In the genomic region with DNA sequence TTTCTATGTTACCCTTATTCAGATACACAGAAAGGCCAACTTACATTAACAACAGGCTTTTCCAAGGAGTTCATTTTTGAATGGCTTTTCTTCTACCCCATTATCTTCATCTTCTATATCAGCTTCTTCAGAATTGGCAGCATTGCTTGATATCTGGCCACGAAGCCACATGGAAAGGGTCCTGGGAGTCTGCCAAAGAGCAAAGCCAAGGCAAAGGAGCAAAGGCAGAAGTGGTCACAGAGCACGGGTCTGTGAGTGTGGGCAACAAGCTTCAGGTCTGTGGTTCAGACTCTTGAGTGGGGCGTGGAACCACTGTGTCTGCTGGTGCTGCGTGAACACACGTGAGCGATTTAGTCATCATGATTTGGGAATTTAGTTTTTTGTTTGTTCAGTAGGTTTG, we compare ENCODE assay signal across 19 mouse cellular contexts.
DNase-seq lines count a peak whose midpoint lies in the region; TF ChIP-seq lines count a peak whose summit lies in the region.
"Had no signal": no experiment of that assay in that cellular context is flagged by ENCODE, and none has a peak within 500 bp of the region (broad histone marks: within the 10 kb centered on the region; RNA-seq: fewer than 3 reads in every experiment).

No protein-coding gene starts in this region.

- H3K36me3 ChIP-seq in heart, adult 2 months (ENCODE audit: control insufficient read depth, insufficient read depth, low read length) = no peaks in the 10 kb centered on the region
- H3K36me3 ChIP-seq in MEL (ENCODE audit: control insufficient read depth in 1 of 2, insufficient read depth in 2 of 2, low read length in 2 of 2) = peaks cover 11 to 23% of the 10 kb centered on the region in 2 experiments

- TF ChIP-seq EP300 in heart, adult 2 months (IDR thresholded peaks at IDR 0.05; ENCODE audit: insufficient read depth, low read depth, low read length) = no peak
- TF ChIP-seq EP300 in MEL (IDR thresholded peaks at IDR 0.05; ENCODE audit: low read depth in 1 of 2, low read length in 2 of 2) = peak; percentile 48 to 57; a peak in 2 of 4 replicates

- WGBS in heart, adult 2 months = 71% methylated on average over 6 of the region's 6 CpGs

- no peaks in the 10 kb centered on the region for H3K9me3 ChIP-seq in MEL (replicated peaks; ENCODE audit: insufficient read depth, low read length)
- H3K9me3 ChIP-seq: forebrain, embryonic 10.5 days; hindbrain, embryonic 10.5 days had no signal

- no peak overlapping the region for H3K4me3 ChIP-seq in heart, adult 2 months
- no peak overlapping the region for H3K4me3 ChIP-seq in MEL (ENCODE audit: control insufficient read depth in 1 of 2, insufficient read depth in 1 of 2, low read depth in 2 of 2, low read length in 2 of 2)
- H3K4me3 ChIP-seq: forebrain, embryonic 10.5 days; heart, embryonic 13.5 days; hindbrain, embryonic 10.5 days had no signal

- DNase-seq in heart, postnatal 10 days = peak; percentile 31 to 33
- no peak for DNase-seq in heart, adult 2 months
- peak; percentile 71 for DNase-seq in MEL (ENCODE audit: low read depth, low spot score)
- peak; percentile 69 to 74 for DNase-seq in cerebellum, adult 18-20 months
- DNase-seq in cerebellum, postnatal 25 days = peak; percentile 71 to 80
- DNase-seq in kidney, postnatal 4 days = no peak
- DNase-seq in gastrocnemius, postnatal 14 days = no peak
- DNase-seq in right cerebral cortex, postnatal 25 days = no peak
- DNase-seq: adrenal gland, adult 2 months; B cell, adult 2 months; gastrocnemius, postnatal 25 days; kidney, adult 2 months; kidney, postnatal 14 days; liver; liver, postnatal 0 days; thymus, postnatal 36 days had no signal

- no peak overlapping the region for H3K9ac ChIP-seq in heart, adult 2 months (ENCODE audit: low read depth, low read length)
- no peak overlapping the region for H3K9ac ChIP-seq in MEL (ENCODE audit: control insufficient read depth, low read depth, low read length, poor library complexity, severe bottlenecking)
- H3K9ac ChIP-seq: heart, embryonic 13.5 days; liver, postnatal 0 days had no signal

- no peak overlapping the region for H3K27ac ChIP-seq in heart, adult 2 months
- H3K27ac ChIP-seq in MEL (ENCODE audit: control insufficient read depth, low read depth, low read length) = no peak overlapping the region
- H3K27ac ChIP-seq: forebrain, embryonic 10.5 days; heart, embryonic 13.5 days; hindbrain, embryonic 10.5 days had no signal

- peaks cover 4% of the 10 kb centered on the region; the same call in 1 of the 2 replicates for H3K4me1 ChIP-seq in heart, adult 2 months (ENCODE audit: control insufficient read depth, insufficient read depth, low read length)
- peaks cover 11 to 23% of the 10 kb centered on the region in 2 experiments for H3K4me1 ChIP-seq in MEL (ENCODE audit: control insufficient read depth in 1 of 2, insufficient read depth in 2 of 2, low read length in 2 of 2)
- H3K4me1 ChIP-seq: forebrain, embryonic 10.5 days had no signal

- H3K79me2 ChIP-seq in heart, adult 2 months (replicated peaks; ENCODE audit: control insufficient read depth, insufficient read depth, low read length) = no peaks in the 10 kb centered on the region
- no peaks in the 10 kb centered on the region for H3K79me2 ChIP-seq in MEL (ENCODE audit: control insufficient read depth, insufficient read depth, low read length, poor library complexity)

- TF ChIP-seq RAD21 in MEL (IDR thresholded peaks at IDR 0.05; ENCODE audit: low read depth, low read length) = no peak

- intact Hi-C loops in heart, postnatal 10 days (cut with DNase I) = no loop called here
- intact Hi-C loops in heart, adult 2 months (cut with DNase I) = no loop called here
- intact Hi-C loops in gastrocnemius, postnatal 14 days (cut with DNase I; ENCODE audit: low total_unique reads) = no loop called here

- no peak for TF ChIP-seq CTCF in heart, adult 2 months (IDR thresholded peaks at IDR 0.05)
- no peak for TF ChIP-seq CTCF in MEL (IDR thresholded peaks at IDR 0.05 in 2 of 3, conservative IDR thresholded peaks at IDR 0.05 in 1 of 3; ENCODE audit: control insufficient read depth in 1 of 3, insufficient read depth in 1 of 3, low read depth in 2 of 3, low read length in 3 of 3, poor library complexity in 1 of 3, severe bottlenecking in 1 of 3)

- no peak for TF ChIP-seq POLR2A in heart, adult 2 months (IDR thresholded peaks at IDR 0.05; ENCODE audit: insufficient read depth, low read depth, low read length)
- no peak for TF ChIP-seq POLR2A in MEL (IDR thresholded peaks at IDR 0.05; ENCODE audit: control insufficient read depth in 1 of 2, insufficient read depth in 1 of 2, low read depth in 1 of 2, low read length in 2 of 2, poor library complexity in 1 of 2)

- H3K27me3 ChIP-seq in heart, adult 2 months (ENCODE audit: control insufficient read depth, insufficient read depth, low read length) = no peaks in the 10 kb centered on the region
- no peaks in the 10 kb centered on the region for H3K27me3 ChIP-seq in MEL (ENCODE audit: control insufficient read depth in 1 of 2, insufficient read depth in 2 of 2, low read length in 2 of 2)
- H3K27me3 ChIP-seq: heart, embryonic 13.5 days had no signal

TF ChIP-seq in MEL, 35 proteins besides CTCF, POLR2A, EP300 and RAD21:
- no peak for TF ChIP-seq ELF1 (IDR thresholded peaks at IDR 0.05; ENCODE audit: low read depth, low read length)
- TF ChIP-seq MAX (IDR thresholded peaks at IDR 0.05; ENCODE audit: low read length) = peak; percentile 23; the same call in 1 of the 2 replicates
- TF ChIP-seq ZMIZ1 (IDR thresholded peaks at IDR 0.05; ENCODE audit: low read depth, low read length) = no peak
- TF ChIP-seq BHLHE40 (IDR thresholded peaks at IDR 0.05; ENCODE audit: borderline replicate concordance, low read depth, low read length) = peak; percentile 36; the same call in 1 of the 2 replicates
- peak; percentile 34; the same call in 1 of the 2 replicates for TF ChIP-seq SIN3A (IDR thresholded peaks at IDR 0.05; ENCODE audit: low read length)
- TF ChIP-seq TCF12 (IDR thresholded peaks at IDR 0.05; ENCODE audit: low read depth, low read length) = peak; percentile 55
- TF ChIP-seq TBP (IDR thresholded peaks at IDR 0.05; ENCODE audit: low read depth, low read length) = no peak
- no peak for TF ChIP-seq KAT2A (conservative IDR thresholded peaks at IDR 0.05; ENCODE audit: low read depth, low read length)
- peak; percentile 77 for TF ChIP-seq GATA1 (IDR thresholded peaks at IDR 0.05; ENCODE audit: low read depth, low read length)
- TF ChIP-seq USF2 (IDR thresholded peaks at IDR 0.05; ENCODE audit: borderline replicate concordance in 1 of 2, insufficient read depth in 1 of 2, low read depth in 1 of 2, low read length in 2 of 2) = no peak
- TF ChIP-seq HCFC1 (IDR thresholded peaks at IDR 0.05; ENCODE audit: low read depth, low read length) = no peak
- TF ChIP-seq POLR2AphosphoS2 (IDR thresholded peaks at IDR 0.05; ENCODE audit: low read length) = no peak
- TF ChIP-seq E2F4 (IDR thresholded peaks at IDR 0.05; ENCODE audit: borderline replicate concordance, low read depth, low read length) = no peak
- peak; percentile 78; the same call in 1 of the 2 replicates for TF ChIP-seq RCOR1 (IDR thresholded peaks at IDR 0.05; ENCODE audit: low read depth, low read length)
- TF ChIP-seq ETS1 (IDR thresholded peaks at IDR 0.05; ENCODE audit: low read depth, low read length) = peak; percentile 66; the same call in 1 of the 2 replicates
- TF ChIP-seq ZKSCAN1 (IDR thresholded peaks at IDR 0.05; ENCODE audit: low read depth, low read length) = no peak
- peak; percentile 10; the same call in 1 of the 2 replicates for TF ChIP-seq MAFK (IDR thresholded peaks at IDR 0.05; ENCODE audit: borderline replicate concordance, low read depth, low read length)

Comparison
In these comparisons a context has a peak if more than half of its experiments do, and no peak if none do; other contexts are left out.
1. DNase-seq: peak in heart, postnatal 10 days (2 of 2), MEL (single experiment), cerebellum, adult 18-20 months (2 of 2) and cerebellum, postnatal 25 days (2 of 2); none in heart, adult 2 months (0 of 2), kidney, postnatal 4 days (0 of 2), gastrocnemius, postnatal 14 days (single experiment) and right cerebral cortex, postnatal 25 days (single experiment).